Mouse (Mus musculus) midbrain, postnatal 0 days (tissue): Measurements from ENCODE around the gene Hsp90aa1. TPM values are rescaled to one million over a fixed set of nuclear protein-coding genes. Genes with fewer than 3 reads are reported as not detected.
"Not testable (repeated sequence)": the region's sequence is repeated elsewhere in the genome, so short reads cannot be mapped to it uniquely, and the experiment has no call there.

Experiments used
- ATAC-seq: fragments of 200-750 bp; cut with Nextera tagmentation; 2 replicates; pipeline ENCODE4 v1.8.0; 2017; ENCODE audit warnings: moderate number of reproducible peaks, mild to moderate bottlenecking, moderate TSS enrichment, moderate library complexity; ENCODE audit not compliant: low FRiP score
- DNase-seq: peaks from one replicate; pipeline ENCODE4 v3.0.0-alpha.2; 2015; ENCODE audit warnings: low spot score
- H3K27ac ChIP-seq: fragments of 300-500 bp; sonication (generic); 2 replicates; pipeline ENCODE4 v1.5.1; 2014; ENCODE audit warnings: low read depth, mild to moderate bottlenecking, low read length, mixed read lengths
- H3K27me3 ChIP-seq: fragments of 300-500 bp; sonication (generic); 2 replicates; pipeline ENCODE4 v1.6.1; 2014; ENCODE audit warnings: low read length, control low read depth, mixed read lengths; ENCODE audit not compliant: insufficient read depth
- H3K36me3 ChIP-seq: fragments of 300-500 bp; sonication (generic); 2 replicates; pipeline ENCODE4 v1.6.1; 2014; ENCODE audit warnings: low read length, control low read depth, mixed read lengths; ENCODE audit not compliant: insufficient read depth
- H3K4me1 ChIP-seq: fragments of 300-500 bp; sonication (generic); 2 replicates; pipeline ENCODE4 v1.6.1; 2014; ENCODE audit warnings: mild to moderate bottlenecking, control low read depth, antibody characterized with exemption, low read length, mixed read lengths; ENCODE audit not compliant: insufficient read depth
- H3K4me2 ChIP-seq: fragments of 300-500 bp; sonication (generic); 2 replicates; pipeline ENCODE4 v1.6.1; 2014; ENCODE audit warnings: low read depth, mild to moderate bottlenecking, low read length, mixed read lengths; ENCODE audit not compliant: poor library complexity, severe bottlenecking
- H3K4me3 ChIP-seq: fragments of 300-500 bp; sonication (generic); 2 replicates; pipeline ENCODE4 v1.5.1; 2014; ENCODE audit warnings: low read depth, mild to moderate bottlenecking, low read length, moderate library complexity
- H3K9ac ChIP-seq: fragments of 300-500 bp; sonication (generic); replicated peaks from 2 replicates; pipeline ENCODE4 v1.6.1; 2014; ENCODE audit warnings: mild to moderate bottlenecking, low read length, moderate library complexity, mixed read lengths; ENCODE audit not compliant: poor library complexity, severe bottlenecking
- H3K9me3 ChIP-seq: fragments of 300-500 bp; sonication (generic); 2 replicates; pipeline ENCODE4 v1.6.1; 2016; ENCODE audit warnings: low read length, control low read depth
- CTCF ChIP-seq: IDR thresholded peaks from 2 replicates; pipeline ENCODE4 v1.5.1; 2016; ENCODE audit warnings: antibody characterized with exemption, mild to moderate bottlenecking
- WGBS: fragments of 180-500 bp; shearing (Covaris S2); extraction: QIAGEN DNeasy Blood & Tissue Kit; methylation state at CpG from one replicate; pipeline ENCODE4 v1.1.7; 2014; 5-methylcytosine and 5-hydroxymethylcytosine counted together
- polyA plus RNA-seq: library from polyadenylated mRNA; unstranded; fragments of >200 nt; fragmentation: Nextera tagmentation; extraction: Ambion mirVana; gene quantifications from 2 replicates; pipeline ENCODE4 v1.2.1, GENCODE M21; 2015
- total RNA-seq: library from RNA; depleted of rRNA; stranded (reverse); fragments of >200 nt; gene quantifications from 2 replicates; pipeline ENCODE4 v1.2.3, GENCODE M21; 2014; rRNA removed

Hsp90aa1 gene
- total RNA-seq (567 and 693 TPM in 2 replicates), polyA plus RNA-seq (1,476 and 1,620 TPM in 2 replicates)

DNA sequence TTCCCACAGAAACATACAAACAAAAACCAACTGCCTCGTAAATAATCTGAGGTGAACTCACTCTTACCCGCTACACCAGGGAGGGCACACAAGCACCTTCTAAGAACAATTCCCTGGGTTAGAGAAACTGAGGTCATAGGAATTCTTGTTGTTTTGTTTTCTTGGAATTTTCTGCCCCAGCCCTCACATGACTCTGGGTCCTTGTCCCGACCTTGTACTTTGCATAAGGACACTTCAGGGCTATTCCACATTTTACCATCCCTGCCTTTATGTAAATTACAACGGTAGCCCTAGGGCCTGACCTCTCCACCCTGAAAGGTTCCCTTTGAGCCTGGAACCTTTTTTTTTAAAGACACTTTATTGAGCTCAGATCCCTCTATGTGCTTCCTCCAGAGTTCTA is at the start of gene Hsp90aa1:
Gene Hsp90aa1, minus strand, starts transcription at position 173 of the 400 bp plus-strand sequence.
- Histone ChIP-seq H3K27ac (no peak within 1 kb of the TSS; the same call in 1 of the 2 replicates), H3K4me3 (no peak within 1 kb of the TSS), H3K9me3 (no peaks in the 10 kb centered on the region), H3K27me3 (no peaks in the 10 kb centered on the region), H3K4me1 (no peaks in the 10 kb centered on the region), H3K36me3 (no peaks in the 10 kb centered on the region), H3K9ac (no peak within 1 kb of the TSS), H3K4me2 (no peak within 1 kb of the TSS)
- no peak for TF ChIP-seq CTCF
- WGBS: 54% methylated on average over 4 of the region's 4 CpGs
- ATAC-seq (no peak), DNase-seq (no peak)

DNA sequence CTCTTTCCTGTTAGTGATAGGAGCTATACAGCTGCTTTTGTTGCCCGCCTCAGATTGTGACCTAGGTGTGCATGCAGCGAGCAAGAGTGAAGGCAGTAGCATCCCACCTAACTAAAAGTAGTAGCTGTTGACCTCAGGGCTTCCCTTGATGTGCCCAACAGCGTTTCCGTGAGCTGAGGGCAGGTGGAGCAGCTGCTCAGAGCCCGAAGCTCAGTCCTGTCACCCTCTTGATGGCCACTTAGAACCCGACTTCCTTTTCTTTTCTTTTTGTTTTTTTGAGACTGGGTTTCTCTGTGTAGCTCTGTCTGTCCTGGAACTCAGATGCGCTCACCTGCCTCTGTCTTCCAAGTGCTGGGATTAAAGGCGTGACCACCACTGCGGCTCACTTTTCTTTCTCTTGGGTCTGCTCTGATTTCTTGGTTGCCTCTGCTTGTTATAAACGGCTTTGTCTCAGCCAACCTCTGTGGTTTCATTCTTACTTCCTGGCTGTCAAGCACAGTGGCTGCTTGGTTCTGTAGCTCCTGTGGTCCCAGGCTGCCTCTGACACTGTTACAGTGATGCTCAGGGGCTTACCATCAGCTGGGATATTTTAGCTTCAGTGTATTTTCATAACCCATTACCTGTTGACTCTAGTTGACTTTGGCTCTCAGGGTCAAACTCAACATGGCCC is 48.4 kb upstream of the Hsp90aa1 start:
- no peak overlapping the region for H3K9ac ChIP-seq
- 84% methylated on average over 10 of the region's 10 CpGs for WGBS
- TF ChIP-seq CTCF: no peak
- H3K9me3 ChIP-seq: no peaks in the 10 kb centered on the region
- H3K4me1 ChIP-seq: no peaks in the 10 kb centered on the region
- no peak overlapping the region for H3K4me2 ChIP-seq
- H3K4me3 ChIP-seq: no peak overlapping the region
- H3K27ac ChIP-seq: no peak overlapping the region
- DNase-seq (no peak), ATAC-seq (no peak)
- no peaks in the 10 kb centered on the region for H3K27me3 ChIP-seq
- H3K36me3 ChIP-seq: no peaks in the 10 kb centered on the region

DNA sequence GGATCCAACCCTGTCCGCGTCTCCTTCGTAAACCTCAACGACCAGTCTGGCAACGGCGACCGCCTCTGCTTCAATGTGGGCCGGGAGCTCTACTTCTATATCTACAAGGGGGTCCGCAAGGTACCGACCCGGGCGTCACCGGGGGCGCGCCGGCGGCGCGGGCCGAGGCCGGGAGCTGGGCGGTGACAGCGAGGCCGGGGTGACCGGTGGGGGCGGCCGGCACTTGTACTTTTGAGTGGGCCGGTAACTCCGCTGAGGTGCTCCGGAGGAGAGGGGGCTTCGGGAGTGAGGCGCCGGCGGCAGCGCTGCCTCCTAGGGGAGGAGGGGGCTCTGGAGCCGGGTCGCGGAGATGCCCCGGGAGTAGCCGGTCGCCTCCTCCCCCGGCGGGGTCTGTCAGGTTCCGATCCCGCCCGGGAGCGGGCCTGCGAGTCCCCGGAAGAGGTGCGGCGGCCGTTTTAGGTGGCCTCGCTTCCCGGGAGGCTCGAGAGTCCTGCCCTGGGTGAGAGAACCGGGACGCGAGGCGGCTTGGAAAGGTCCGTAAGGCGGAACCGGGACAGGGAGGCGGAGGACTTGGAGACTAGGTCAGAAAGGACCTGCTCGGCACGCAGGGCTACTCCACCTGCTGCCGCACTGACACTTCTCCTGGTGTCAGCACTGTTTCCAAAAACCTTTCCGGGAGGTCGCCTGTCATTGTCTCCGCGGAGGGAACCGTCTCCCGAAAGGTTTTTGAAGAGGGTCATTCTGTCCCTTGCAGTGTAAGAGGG is 35.8 kb upstream of the Hsp90aa1 start:
- H3K9ac ChIP-seq: peak overlapping the region; percentile 93
- peak overlapping the region; percentile 84 for H3K27ac ChIP-seq
- WGBS: under 1% methylated on average over 59 of the region's 72 CpGs
- H3K4me1 ChIP-seq: peaks cover 12% of the 10 kb centered on the region
- no peaks in the 10 kb centered on the region for H3K27me3 ChIP-seq
- DNase-seq (no peak), ATAC-seq (peak; percentile 58)
- H3K9me3 ChIP-seq: no peaks in the 10 kb centered on the region
- TF ChIP-seq CTCF: no peak
- H3K36me3 ChIP-seq: no peaks in the 10 kb centered on the region
- peak overlapping the region; percentile 99 for H3K4me3 ChIP-seq
- peak overlapping the region; percentile 82 for H3K4me2 ChIP-seq

DNA sequence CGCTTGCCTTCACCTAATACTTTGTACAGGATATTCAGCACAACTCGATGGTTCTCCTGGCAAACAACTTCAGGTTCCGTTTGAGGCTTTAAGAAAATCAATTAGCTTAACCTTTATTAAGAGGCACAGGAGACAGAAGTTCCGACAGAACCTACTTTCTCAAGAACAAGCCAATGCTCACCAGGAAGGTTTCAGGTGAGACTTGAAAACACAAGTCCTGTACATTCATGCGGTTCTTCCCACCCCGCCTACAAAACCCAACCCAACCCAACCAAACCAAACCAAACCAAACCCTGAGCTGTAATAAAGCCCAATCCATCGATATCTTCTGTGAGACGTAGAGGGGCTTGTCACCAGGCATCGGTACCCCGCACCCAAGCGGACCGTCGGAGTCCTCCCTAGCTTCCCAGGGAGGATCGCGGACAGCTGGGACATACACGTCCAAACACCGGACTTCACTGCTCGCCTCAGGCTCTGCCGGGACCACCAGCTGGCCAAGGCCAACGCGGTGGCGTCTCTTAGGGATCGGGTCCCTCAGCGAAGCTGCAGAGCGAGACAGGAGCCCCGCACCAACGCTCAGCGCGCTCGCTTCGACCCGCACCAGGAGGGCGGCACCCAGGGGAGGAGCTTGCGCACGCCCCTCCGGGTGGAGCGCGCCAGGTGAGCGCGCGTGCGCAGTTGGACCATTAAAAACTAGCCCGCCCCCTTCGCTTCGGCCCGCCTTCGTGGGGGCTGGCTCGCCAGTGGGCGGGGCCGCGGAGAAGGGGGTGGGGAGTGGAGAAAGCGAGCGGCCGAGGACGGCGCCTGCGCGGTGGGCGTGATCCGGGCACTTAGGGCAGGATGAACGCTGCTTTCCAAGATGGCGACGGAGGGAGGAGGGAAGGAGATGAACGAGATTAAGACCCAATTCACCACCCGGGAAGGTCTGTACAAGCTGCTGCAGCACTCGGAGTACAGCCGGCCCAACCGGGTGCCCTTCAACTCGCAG is 34.9 kb upstream of the Hsp90aa1 start, which contains the start of gene Wdr20:
Gene Wdr20, plus strand, starts transcription at position 775 of the 988 bp plus-strand sequence.
- peak; percentile 10; the same call in 1 of the 2 replicates for TF ChIP-seq CTCF
- Histone ChIP-seq H3K9me3 (no peaks in the 10 kb centered on the region), H3K4me3 (peak within 1 kb of the TSS; percentile 99), H3K4me1 (peaks cover 12% of the 10 kb centered on the region), H3K27me3 (no peaks in the 10 kb centered on the region), H3K4me2 (peak within 1 kb of the TSS; percentile 82), H3K27ac (peak within 1 kb of the TSS; percentile 84), H3K9ac (peak within 1 kb of the TSS; percentile 93), H3K36me3 (no peaks in the 10 kb centered on the region)
- DNase-seq (peak; percentile 96), ATAC-seq (peak; percentile 95)
- WGBS: 2% methylated on average over 59 of the region's 69 CpGs

DNA sequence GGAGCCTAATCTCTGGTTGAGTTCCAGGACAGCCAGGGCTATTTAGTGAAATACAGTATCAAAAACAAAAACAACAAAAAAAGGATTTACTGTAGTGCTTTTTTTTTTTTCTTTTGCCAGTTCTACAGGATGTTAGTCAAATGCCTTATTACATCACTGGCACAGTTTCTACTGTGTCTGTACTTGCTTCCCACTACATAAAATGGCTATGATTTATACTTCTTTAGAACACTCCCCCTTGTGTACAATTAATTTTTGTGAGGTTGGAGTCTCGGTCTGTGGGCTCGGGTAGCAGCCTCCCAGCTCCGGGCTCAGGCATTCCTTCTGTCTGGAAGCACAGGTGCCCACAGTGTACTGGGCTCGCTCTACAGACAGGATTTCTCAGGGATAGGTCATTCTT is 34.1 kb upstream of the Hsp90aa1 start:
- Histone ChIP-seq H3K27ac (no peak overlapping the region), H3K27me3 (no peaks in the 10 kb centered on the region), H3K4me3 (peak overlapping the region; percentile 99; the same call in 1 of the 2 replicates), H3K4me2 (peak overlapping the region; percentile 82), H3K36me3 (no peaks in the 10 kb centered on the region), H3K9me3 (no peaks in the 10 kb centered on the region), H3K4me1 (peaks cover 12% of the 10 kb centered on the region), H3K9ac (no peak overlapping the region)
- ATAC-seq (no peak), DNase-seq (peak; percentile 9)
- 10% methylated on average over 4 of the region's 4 CpGs for WGBS
- TF ChIP-seq CTCF: no peak

DNA sequence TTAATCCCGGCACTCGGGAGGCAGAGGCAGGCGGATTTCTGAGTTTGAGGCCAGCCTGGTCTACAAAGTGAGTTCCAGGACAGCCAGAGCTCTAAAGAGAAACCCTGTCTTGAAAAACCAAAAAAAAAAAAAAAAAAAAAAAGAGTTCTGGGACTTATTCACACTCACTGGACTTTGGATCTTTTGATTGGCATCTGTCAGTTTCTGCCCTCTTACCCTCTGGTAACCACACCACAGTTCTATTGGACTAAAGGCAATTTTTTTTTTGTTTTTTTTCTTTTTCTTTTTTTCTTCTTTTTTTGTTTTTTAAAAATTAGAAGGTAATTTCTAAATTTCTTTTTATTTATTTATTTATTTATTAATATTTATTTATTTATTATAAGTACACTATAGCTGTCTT is 30.7 kb upstream of the Hsp90aa1 start:
- ATAC-seq, H3K9me3 ChIP-seq, H3K9ac ChIP-seq, H3K27ac ChIP-seq, H3K36me3 ChIP-seq, H3K4me1 ChIP-seq, H3K4me3 ChIP-seq, H3K27me3 ChIP-seq, H3K4me2 ChIP-seq, DNase-seq: not testable (repeated sequence)
- WGBS: 98% methylated on average over 3 of the region's 3 CpGs
